Mouse (Mus musculus): ENCODE measurements around the gene Xpr1. TPM values are rescaled to one million over a fixed set of nuclear protein-coding genes. Genes with fewer than 3 reads are reported as not detected.

The Xpr1 gene
- polyA plus RNA-seq, 1 experiment from 2014 or later = 46.7 TPM

DNA sequence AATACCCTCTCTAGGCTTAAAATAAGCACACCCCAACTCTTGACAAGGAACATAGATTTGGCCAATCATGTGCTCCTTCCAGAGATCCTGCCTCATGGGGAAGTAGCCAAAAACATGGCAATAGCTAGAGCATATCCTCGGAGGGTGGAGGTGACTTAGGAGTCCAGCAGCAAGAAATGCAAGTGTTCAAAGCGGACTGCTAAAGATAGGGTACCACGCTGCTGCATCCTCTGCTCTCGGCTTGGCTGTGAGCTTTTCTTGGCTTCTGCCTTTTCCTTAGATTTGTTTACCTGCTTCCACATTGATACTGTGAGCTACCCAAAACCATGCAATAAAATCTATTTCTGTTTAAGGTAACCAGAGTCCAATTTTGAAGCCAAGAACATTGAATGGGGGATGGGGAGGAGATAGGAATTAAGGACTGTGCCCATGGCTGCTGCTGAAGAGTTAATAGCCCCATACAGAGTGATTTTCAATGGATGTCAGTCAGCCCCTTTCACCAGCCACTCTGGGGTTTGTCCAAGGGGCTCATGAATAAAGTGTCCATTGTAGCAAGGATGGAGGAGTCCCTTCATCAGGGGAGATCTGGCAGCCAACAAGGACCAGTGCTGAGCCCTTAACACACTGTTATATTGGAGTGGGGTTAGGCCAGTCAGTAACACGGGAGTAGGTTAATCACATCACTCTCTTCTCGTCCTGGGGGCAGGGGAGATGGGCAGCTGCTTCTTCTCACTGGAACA is 10.1 kb upstream of the Xpr1 start:
- peak; percentile 65 for ATAC-seq (ENCODE audit: low FRiP score)
- no peak overlapping the region for H3K4me3 ChIP-seq (replicated peaks)
- no peaks in the 10 kb centered on the region for H3K4me1 ChIP-seq
- no peak overlapping the region for H3K4me2 ChIP-seq
- no peaks in the 10 kb centered on the region for H3K9me3 ChIP-seq (replicated peaks)
- 36% methylated on average over 6 of the region's 6 CpGs for WGBS
- no peaks in the 10 kb centered on the region for H3K27me3 ChIP-seq (replicated peaks)
- H3K36me3 ChIP-seq = no peaks in the 10 kb centered on the region
- H3K9ac ChIP-seq (replicated peaks) = no peak overlapping the region
- H3K27ac ChIP-seq (replicated peaks) = no peak overlapping the region

DNA sequence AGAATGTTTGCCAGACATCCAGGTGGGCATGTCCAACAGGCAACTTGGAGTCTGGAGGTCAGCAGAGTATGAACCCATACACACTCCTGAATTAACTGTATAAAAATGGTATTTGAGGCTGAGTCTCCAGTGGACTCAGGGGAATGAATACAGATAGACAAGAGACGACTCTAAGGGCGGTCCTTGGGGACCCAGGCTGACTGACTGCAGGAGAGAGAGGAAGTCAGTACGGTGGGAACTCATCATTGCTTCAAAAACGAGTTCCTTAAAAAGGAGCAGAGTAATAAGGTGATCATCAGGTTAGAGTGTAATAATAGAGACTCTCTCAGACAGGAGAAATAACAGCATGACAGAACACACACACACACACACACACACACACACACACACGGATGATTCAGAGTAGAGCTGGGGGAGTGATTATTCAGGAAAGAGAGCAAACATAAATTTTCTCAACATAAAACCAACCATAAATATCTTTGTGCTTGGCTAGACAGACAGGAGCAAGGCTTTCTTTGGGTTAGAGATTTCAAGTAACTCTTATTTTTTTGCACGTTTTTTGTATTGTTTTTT is 8.6 kb upstream of the Xpr1 start:
- Histone ChIP-seq H3K9ac (replicated peaks) (no peak overlapping the region), H3K4me1 (no peaks in the 10 kb centered on the region), H3K9me3 (replicated peaks) (no peaks in the 10 kb centered on the region), H3K4me2 (no peak overlapping the region), H3K27me3 (replicated peaks) (no peaks in the 10 kb centered on the region), H3K36me3 (no peaks in the 10 kb centered on the region), H3K4me3 (replicated peaks) (no peak overlapping the region), H3K27ac (replicated peaks) (no peak overlapping the region)
- WGBS = 29% methylated on average over 6 of the region's 6 CpGs
- ATAC-seq (ENCODE audit: low FRiP score) = no peak

- 97% methylated on average over 5 of the region's 5 CpGs for WGBS
- H3K27ac ChIP-seq (replicated peaks) = no peak overlapping the region
- H3K4me1 ChIP-seq = no peaks in the 10 kb centered on the region
- no peak for ATAC-seq (ENCODE audit: low FRiP score)
- no peak overlapping the region for H3K9ac ChIP-seq (replicated peaks)
- no peaks in the 10 kb centered on the region for H3K27me3 ChIP-seq (replicated peaks)
- no peak overlapping the region for H3K4me3 ChIP-seq (replicated peaks)
- no peaks in the 10 kb centered on the region for H3K9me3 ChIP-seq (replicated peaks)
- H3K4me2 ChIP-seq = no peak overlapping the region
- no peaks in the 10 kb centered on the region for H3K36me3 ChIP-seq
Observed at GRCm38 (mm10) chr1:155425285-155425684, 8.1 kb upstream of the Xpr1 start.

- Histone ChIP-seq H3K27me3 (replicated peaks) (no peaks in the 10 kb centered on the region), H3K27ac (replicated peaks) (no peak overlapping the region), H3K4me2 (no peak overlapping the region), H3K4me3 (replicated peaks) (no peak overlapping the region), H3K36me3 (no peaks in the 10 kb centered on the region), H3K9me3 (replicated peaks) (no peaks in the 10 kb centered on the region), H3K9ac (replicated peaks) (no peak overlapping the region), H3K4me1 (no peaks in the 10 kb centered on the region)
- WGBS = 73% methylated on average over 4 of the region's 4 CpGs
- no peak for ATAC-seq (ENCODE audit: low FRiP score)
Observed at GRCm38 (mm10) chr1:155423801-155424200, 6.6 kb upstream of the Xpr1 start.

DNA sequence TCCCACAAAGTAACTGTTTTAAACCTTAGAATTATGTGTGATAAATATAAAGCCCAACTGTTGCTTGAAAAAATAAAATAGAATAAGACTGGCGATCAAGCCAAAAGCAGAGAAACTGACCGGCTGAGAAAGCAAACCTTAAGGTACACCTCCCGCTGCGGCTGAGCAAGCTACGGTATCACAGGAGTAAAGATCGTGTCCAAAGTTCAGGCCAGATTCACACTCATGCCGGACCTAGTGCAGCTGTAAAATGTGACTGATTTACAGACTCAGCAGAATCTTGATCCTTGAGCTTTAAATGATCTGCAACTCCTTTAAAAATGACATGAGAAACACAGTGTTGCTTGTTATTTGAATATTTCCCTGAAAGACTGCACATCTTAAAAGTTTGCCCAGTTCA is 4.8 kb upstream of the Xpr1 start:
- no peaks in the 10 kb centered on the region for H3K4me1 ChIP-seq
- WGBS = 92% methylated on average over 7 of the region's 7 CpGs
- no peaks in the 10 kb centered on the region for H3K36me3 ChIP-seq
- H3K4me3 ChIP-seq (replicated peaks) = no peak overlapping the region
- no peaks in the 10 kb centered on the region for H3K9me3 ChIP-seq (replicated peaks)
- H3K27me3 ChIP-seq (replicated peaks) = no peaks in the 10 kb centered on the region
- H3K27ac ChIP-seq (replicated peaks) = no peak overlapping the region
- H3K9ac ChIP-seq (replicated peaks) = no peak overlapping the region
- no peak for ATAC-seq (ENCODE audit: low FRiP score)
- H3K4me2 ChIP-seq = no peak overlapping the region

- Histone ChIP-seq H3K4me2 (peak overlapping the region; percentile 59), H3K4me3 (replicated peaks) (peak overlapping the region; percentile 91), H3K9ac (replicated peaks) (peak overlapping the region; percentile 84), H3K4me1 (peaks cover 16% of the 10 kb centered on the region), H3K27me3 (replicated peaks) (no peaks in the 10 kb centered on the region), H3K27ac (replicated peaks) (peak overlapping the region; percentile 96), H3K9me3 (replicated peaks) (no peaks in the 10 kb centered on the region), H3K36me3 (no peaks in the 10 kb centered on the region)
- no peak for ATAC-seq (ENCODE audit: low FRiP score)
- 3% methylated on average over 6 of the region's 6 CpGs for WGBS
Observed at GRCm38 (mm10) chr1:155416147-155416700, 991 bp downstream of the Xpr1 start.

DNA sequence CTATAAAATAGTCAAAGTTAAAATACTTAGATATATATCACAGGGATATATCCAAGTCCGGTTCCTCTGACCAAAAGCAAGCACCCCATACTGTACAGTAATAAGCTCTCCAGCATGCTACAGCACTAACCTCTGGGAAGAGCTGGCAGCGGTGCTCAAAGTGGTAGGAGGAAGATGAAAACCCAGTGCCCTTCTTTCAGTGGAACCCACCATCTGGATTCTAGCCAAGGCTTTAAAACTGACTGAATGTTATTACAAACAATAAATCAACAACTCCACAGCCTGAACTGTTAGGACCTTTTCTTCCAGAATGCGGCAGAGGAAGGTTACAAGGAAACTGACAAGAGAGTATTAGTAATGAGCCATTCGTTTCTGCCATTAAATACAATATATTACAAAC is 1.8 kb downstream of the Xpr1 start:
- H3K27me3 ChIP-seq (replicated peaks) = no peaks in the 10 kb centered on the region
- H3K9me3 ChIP-seq (replicated peaks) = no peaks in the 10 kb centered on the region
- no peak for ATAC-seq (ENCODE audit: low FRiP score)
- H3K27ac ChIP-seq (replicated peaks) = peak overlapping the region; percentile 72
- H3K4me3 ChIP-seq (replicated peaks) = peak overlapping the region; percentile 91
- peak overlapping the region; percentile 47 for H3K9ac ChIP-seq (replicated peaks)
- H3K36me3 ChIP-seq = no peaks in the 10 kb centered on the region
- peak overlapping the region; percentile 59 for H3K4me2 ChIP-seq
- H3K4me1 ChIP-seq = peaks cover 16% of the 10 kb centered on the region
- WGBS = 9% methylated on average over 4 of the region's 4 CpGs

GRCm38 (mm10) chr1:155412705-155413104 is 4.5 kb downstream of the Xpr1 start:
- no peaks in the 10 kb centered on the region for H3K9me3 ChIP-seq (replicated peaks)
- H3K27ac ChIP-seq (replicated peaks) = no peak overlapping the region
- no peak overlapping the region for H3K9ac ChIP-seq (replicated peaks)
- H3K4me2 ChIP-seq = no peak overlapping the region
- no peaks in the 10 kb centered on the region for H3K27me3 ChIP-seq (replicated peaks)
- no peaks in the 10 kb centered on the region for H3K36me3 ChIP-seq
- H3K4me1 ChIP-seq = peaks cover 16% of the 10 kb centered on the region
- WGBS = 71% methylated on average over 2 of the region's 2 CpGs
- H3K4me3 ChIP-seq (replicated peaks) = no peak overlapping the region
- ATAC-seq (ENCODE audit: low FRiP score) = no peak

DNA sequence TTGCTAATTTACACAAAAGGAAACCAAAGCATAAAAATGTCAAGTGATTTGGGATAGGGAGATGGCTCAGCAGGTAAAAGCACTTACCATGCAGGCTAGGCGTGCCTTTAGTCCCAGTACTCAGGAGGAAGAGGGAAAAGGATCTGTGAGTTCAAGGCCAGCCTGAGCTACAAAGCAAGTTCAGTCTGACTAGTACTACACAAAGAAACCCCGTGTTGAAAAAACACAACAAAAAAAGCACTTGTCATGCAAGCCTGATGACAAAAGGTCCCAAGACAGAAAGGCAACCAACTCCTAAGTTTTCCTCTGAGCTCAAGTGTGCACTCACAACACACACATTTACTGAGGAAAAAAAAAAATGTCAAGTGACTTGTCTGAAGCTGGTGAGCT is 8.6 kb downstream of the Xpr1 start:
- 73% methylated on average over 2 of the region's 2 CpGs for WGBS
- peaks cover 2% of the 10 kb centered on the region; the same call in 1 of the 2 replicates for H3K36me3 ChIP-seq
- no peaks in the 10 kb centered on the region for H3K27me3 ChIP-seq (replicated peaks)
- ATAC-seq (ENCODE audit: low FRiP score) = no peak
- 0 out of 2 replicates have a peak overlapping the region, but pooled peaks have one; percentile 9 for H3K27ac ChIP-seq (replicated peaks)
- H3K4me3 ChIP-seq (replicated peaks) = no peak overlapping the region
- H3K4me1 ChIP-seq = peaks cover 9% of the 10 kb centered on the region; the same call in 1 of the 2 replicates
- no peak overlapping the region for H3K9ac ChIP-seq (replicated peaks)
- no peaks in the 10 kb centered on the region for H3K9me3 ChIP-seq (replicated peaks)
- no peak overlapping the region for H3K4me2 ChIP-seq

GRCm38 (mm10) chr1:155407697-155408576 is 9.3 kb downstream of the Xpr1 start:
- H3K4me2 ChIP-seq = no peak overlapping the region
- no peak for ATAC-seq (ENCODE audit: low FRiP score)
- no peaks in the 10 kb centered on the region for H3K9me3 ChIP-seq (replicated peaks)
- H3K4me1 ChIP-seq = peaks cover 6% of the 10 kb centered on the region; the same call in 1 of the 2 replicates
- no peak overlapping the region for H3K9ac ChIP-seq (replicated peaks)
- WGBS = 93% methylated on average over 11 of the region's 11 CpGs
- no peak overlapping the region for H3K4me3 ChIP-seq (replicated peaks)
- H3K36me3 ChIP-seq = peaks cover 2% of the 10 kb centered on the region; the same call in 1 of the 2 replicates
- no peaks in the 10 kb centered on the region for H3K27me3 ChIP-seq (replicated peaks)
- no peak overlapping the region for H3K27ac ChIP-seq (replicated peaks)

GRCm38 (mm10) chr1:155400056-155400455 is 17.2 kb downstream of the Xpr1 start:
- 62% methylated on average over 4 of the region's 4 CpGs for WGBS
- Histone ChIP-seq H3K9ac (replicated peaks) (no peak overlapping the region), H3K4me1 (no peaks in the 10 kb centered on the region), H3K4me3 (replicated peaks) (no peak overlapping the region), H3K27ac (replicated peaks) (no peak overlapping the region), H3K9me3 (replicated peaks) (no peaks in the 10 kb centered on the region), H3K4me2 (no peak overlapping the region), H3K27me3 (replicated peaks) (no peaks in the 10 kb centered on the region), H3K36me3 (no peaks in the 10 kb centered on the region)
- ATAC-seq (ENCODE audit: low FRiP score) = no peak

All from neural tube, embryonic 15.5 days (tissue).